Mouse (Mus musculus) cerebellum, postnatal 4 days (tissue): Measurements from ENCODE around the gene Slc27a5.
A peak's percentile ranks its signal among the peaks of the same experiment; 100 is the strongest.

Experiments used
- DNase-seq, 2 experiments: peaks; one replicate each; pipeline ENCODE4 v3.0.0; 2022; ENCODE audit warnings: low spot score in 2 of 2, mixed read lengths in 1 of 2

Gene Slc27a5

DNA sequence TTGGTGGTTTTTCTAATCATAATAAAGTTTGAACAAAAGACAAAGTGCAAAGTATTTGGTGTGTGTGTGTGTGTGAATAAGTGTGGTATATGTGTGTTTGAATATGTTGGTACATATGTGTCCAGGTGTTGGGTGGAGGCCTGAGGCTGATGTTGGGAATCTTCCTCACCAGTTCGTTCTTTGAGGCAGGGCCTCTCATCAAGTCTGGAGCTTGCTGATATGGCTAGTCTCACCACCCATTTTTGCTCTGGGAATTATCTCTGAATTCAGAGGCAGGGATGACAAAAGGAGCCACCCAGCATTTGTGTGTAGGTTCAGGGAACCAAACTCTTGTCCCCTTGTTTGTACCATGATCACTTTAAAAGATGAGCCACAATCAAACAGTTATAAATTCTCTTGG is 12.3 kb downstream of the Slc27a5 start:
- DNase-seq, result no peak

- DNase-seq, result no peak
Measured at GRCm38 (mm10) chr7:12980291-12980690, 17.7 kb downstream of the Slc27a5 start.

- no peak for DNase-seq
Measured at GRCm38 (mm10) chr7:12979776-12980175, 18.2 kb downstream of the Slc27a5 start.

GRCm38 (mm10) chr7:12978931-12979722 is 18.9 kb downstream of the Slc27a5 start:
- DNase-seq, result no peak

DNA sequence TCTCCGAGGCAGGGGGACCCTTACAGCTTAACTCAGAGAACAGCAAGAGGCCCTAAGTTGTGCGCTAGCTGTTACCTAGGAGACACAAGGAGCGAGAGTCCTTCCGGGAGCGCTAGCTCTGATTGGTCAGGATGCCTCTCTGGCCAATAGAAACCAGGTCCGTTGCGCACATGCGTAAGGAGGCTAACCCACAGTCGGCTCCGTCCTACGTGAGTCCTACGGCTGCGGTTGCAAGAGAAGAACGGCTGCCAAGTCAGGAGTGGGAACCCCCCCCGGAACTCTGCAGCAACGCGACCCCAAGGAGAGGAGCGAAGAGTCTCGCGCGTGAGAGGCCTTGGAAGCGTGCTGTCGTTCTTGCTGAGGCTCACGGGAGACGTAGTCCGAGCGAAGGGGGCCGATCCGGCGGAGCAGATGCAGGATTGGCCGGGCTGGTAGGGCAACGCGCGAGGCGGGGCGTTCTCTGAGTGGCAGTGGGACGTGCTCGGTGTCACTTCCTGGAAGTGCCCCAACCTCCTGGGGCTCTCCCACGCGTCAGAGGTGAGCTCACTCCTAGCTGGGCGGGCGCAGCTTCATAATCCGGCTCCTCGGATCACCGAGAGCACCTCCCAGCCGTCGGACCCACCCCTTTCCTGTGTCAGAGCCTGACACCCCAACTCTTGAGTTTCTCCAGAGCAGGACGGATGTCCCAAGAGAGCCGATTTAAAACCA is 20.2 kb downstream of the Slc27a5 start, which contains the start of gene Zfp446:
Gene Zfp446, plus strand, starts transcription at position 167 of the 708 bp plus-strand sequence.
- DNase-seq, result peak; percentile 93 to 98

- DNase-seq, result no peak
Measured at GRCm38 (mm10) chr7:12970906-12971305, 27.1 kb downstream of the Slc27a5 start.

GRCm38 (mm10) chr7:12966104-12966845 is 31.7 kb downstream of the Slc27a5 start:
- DNase-seq, result peak in 1 of 2 experiments; percentile 71

DNA sequence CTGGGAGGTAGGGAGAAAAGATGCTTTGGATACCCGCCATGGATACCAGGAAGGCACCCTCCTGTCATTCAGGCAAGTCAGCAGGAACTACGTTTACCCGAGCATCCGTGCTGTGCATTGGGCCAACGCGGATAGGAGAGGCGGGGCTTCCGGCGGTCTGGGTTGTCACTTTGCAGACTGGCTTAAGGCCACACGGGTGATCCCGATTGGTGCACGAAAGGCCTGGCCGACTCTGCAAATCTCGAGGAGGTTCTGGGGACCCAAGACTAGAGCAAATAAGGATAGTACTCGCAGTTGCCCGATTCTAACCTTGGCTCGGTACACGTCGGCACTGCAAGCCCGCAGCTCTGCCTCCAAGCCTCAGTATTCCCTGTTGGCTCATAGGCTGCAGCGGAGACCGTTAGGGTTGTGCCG is 32.3 kb downstream of the Slc27a5 start, which contains the start of gene Zfp324:
Gene Zfp324, plus strand, starts transcription at position 161 of the 414 bp plus-strand sequence.
- peak; percentile 66 to 82 for DNase-seq

- peak in 1 of 2 experiments; percentile 32 for DNase-seq
Measured at GRCm38 (mm10) chr7:12961511-12962141, 36.4 kb downstream of the Slc27a5 start.

- DNase-seq, result no peak
Measured at GRCm38 (mm10) chr7:12959718-12960117, 38.3 kb downstream of the Slc27a5 start.

DNA sequence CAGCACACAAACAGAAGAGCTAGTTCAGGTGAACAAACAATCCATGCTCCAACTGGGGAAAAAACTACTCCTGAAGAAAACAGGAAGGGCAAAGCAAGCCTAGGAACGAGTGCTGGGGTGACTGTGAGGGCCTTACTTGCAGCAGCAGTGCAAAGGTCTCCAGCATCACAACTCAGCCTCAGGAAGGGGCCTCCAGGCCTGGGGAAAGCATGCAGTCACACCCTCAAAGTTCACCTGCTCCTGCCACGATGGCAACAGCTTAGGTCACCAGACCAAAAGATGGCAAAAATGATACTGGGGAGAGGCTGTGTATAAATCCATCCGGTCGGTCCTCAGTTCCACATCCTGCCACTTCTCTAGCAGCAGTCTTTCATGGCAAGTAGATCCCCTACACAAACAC is 39.0 kb downstream of the Slc27a5 start:
- no peak for DNase-seq

- DNase-seq, result no peak
Measured at GRCm38 (mm10) chr7:12957511-12957910, 40.5 kb downstream of the Slc27a5 start.

DNA sequence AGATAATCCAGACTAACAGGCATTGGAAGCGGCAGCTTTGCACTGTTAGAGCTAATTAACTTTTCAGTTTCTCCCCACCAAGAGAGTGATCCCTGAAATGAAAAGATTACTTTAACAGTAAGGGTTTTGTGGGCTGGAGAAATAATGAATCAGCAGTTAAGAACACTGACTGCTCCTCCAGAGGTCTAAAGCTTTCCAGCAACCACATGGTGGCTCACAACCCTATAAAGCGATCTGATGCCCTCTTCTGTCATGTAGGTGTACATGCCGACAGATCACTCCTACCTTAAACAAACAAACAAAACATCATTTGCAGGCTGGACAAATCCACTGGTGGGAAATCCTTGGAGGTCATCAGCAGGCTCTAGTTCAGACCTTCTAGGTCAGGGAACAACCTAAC is 43.1 kb downstream of the Slc27a5 start:
- DNase-seq, result no peak

GRCm38 (mm10) chr7:12949872-12950229 is 48.1 kb downstream of the Slc27a5 start:
- DNase-seq, result no peak

DNA sequence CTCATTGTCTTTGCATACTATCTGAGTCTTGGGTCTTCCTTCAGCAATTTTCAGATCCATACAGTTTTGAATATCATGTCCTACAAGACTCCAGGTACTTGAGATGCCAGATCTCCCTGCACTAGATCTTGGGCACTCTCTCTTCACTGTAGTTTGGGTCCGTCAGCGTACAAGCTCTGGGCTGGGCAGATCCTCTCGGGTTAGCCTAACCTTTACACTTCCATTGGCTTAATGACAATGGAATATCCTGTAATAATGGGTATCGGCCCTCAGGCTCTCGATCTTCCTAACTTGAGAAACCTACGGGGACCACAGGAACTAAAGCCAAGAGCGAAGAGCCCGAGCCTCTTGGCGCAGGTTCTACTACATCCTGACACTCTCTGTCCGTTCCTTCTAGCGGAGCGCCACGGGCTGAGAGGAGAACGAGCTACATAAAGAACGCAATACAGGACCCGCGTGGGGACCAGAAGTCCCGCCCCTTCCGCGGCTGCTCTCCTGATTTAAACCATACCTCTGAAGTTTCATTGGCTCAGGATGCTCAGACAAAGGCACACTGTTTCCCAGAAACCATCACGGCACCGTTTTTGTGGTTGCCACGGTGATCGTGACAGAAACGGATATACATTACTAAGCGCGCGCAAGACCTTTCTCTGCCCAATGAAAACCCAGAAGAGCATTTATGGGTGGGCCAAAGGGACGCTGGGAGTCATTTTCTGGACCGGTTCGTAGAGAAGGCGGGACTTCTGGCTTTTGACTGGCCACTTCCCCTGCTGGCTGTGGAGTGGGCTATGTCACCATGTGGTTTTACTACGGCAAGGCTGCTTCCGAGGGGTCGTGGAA is 48.7 kb downstream of the Slc27a5 start:
- DNase-seq, result peak; percentile 62 to 83

DNA sequence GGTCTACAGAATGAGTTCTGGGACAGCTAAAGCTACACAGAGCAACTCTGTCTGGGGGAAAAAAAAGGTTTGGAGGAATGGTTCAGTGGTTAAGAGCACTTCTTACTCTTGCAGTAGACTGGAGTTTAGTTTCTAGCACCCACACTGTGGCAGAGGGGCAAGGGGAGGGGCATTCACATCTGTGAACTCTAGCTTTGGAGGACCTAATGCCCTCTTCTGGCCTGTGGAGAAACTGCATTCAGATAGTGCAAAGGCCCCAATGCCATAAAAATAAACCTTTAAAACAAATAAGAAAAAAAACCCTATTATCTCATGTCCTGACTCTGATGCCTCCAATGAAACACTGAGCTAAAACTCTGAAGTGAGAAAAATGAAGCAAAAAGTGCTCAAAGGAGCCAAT is 54.5 kb downstream of the Slc27a5 start:
- DNase-seq, result no peak

DNA sequence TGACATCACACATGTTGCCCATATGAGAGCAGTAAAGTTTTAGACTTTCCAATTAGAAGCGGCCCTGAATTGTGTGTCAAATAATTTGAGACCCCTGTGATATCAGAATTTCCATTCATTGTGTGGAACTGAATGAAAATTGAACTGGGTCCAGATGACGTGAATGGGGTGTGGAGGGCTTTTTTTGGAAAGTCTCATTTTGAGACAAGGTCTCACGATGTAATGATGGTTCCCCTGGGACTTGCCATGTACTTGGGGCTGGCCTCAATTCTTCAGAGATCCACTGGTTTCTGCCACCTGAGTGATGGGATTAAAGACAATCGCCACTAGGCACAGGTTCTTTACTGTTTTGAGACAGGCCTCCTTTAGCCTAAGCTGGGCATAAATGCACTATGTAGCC is 57.4 kb downstream of the Slc27a5 start:
- no peak for DNase-seq
